Comparison of ENCODE assay signal across 31 mouse cellular contexts in the genomic region with DNA sequence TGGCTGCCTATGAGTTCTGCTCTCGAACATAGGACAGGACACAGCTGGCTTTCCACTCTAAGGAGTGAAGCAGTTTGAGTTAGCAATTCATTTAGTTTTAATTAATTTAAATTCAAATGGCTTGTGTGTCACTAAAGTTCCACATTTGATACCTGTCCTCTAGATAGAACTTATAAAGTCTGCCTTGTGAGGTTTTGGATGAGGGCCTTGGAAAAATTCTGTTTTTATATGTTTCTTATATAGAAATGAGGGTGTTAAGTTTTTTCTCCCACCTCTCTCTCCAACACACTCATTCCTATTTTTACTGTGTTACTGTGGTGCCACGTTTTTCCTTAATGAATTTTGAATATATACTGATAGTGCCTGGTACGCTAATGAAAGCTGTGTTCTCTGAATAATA.
"Had no signal": no experiment of that assay in that cellular context is flagged by ENCODE, and none has a peak within 500 bp of the region (broad histone marks: within the 10 kb centered on the region; RNA-seq: fewer than 3 reads in every experiment).

No protein-coding gene starts in this region.

- H3K9me3 ChIP-seq: limb, embryonic 10.5 days; limb, embryonic 12.5 days; limb, embryonic 13.5 days; limb, embryonic 15.5 days; liver, embryonic 12.5 days; liver, embryonic 13.5 days; liver, embryonic 15.5 days; lung, embryonic 15.5 days; megakaryocyte, embryonic 14.5 days; midbrain, embryonic 10.5 days; midbrain, embryonic 12.5 days; midbrain, embryonic 13.5 days; midbrain, embryonic 15.5 days had no signal

- H3K4me1 ChIP-seq: limb, embryonic 10.5 days; limb, embryonic 12.5 days; limb, embryonic 13.5 days; limb, embryonic 15.5 days; liver, embryonic 12.5 days; liver, embryonic 13.5 days; liver, embryonic 15.5 days; lung, embryonic 15.5 days; megakaryocyte, embryonic 14.5 days; midbrain, embryonic 10.5 days; midbrain, embryonic 12.5 days; midbrain, embryonic 13.5 days; midbrain, embryonic 15.5 days had no signal

- ATAC-seq: liver, embryonic 12.5 days; liver, postnatal 0 days; lung, postnatal 0 days; midbrain, embryonic 13.5 days; midbrain, embryonic 15.5 days; midbrain, embryonic 16.5 days had no signal

- H3K27ac ChIP-seq: limb, embryonic 10.5 days; limb, embryonic 12.5 days; limb, embryonic 13.5 days; limb, embryonic 15.5 days; liver, embryonic 12.5 days; liver, embryonic 13.5 days; liver, embryonic 14.5 days; liver, embryonic 15.5 days; lung, embryonic 15.5 days; macrophage; midbrain, embryonic 10.5 days; midbrain, embryonic 12.5 days; midbrain, embryonic 13.5 days; midbrain, embryonic 15.5 days had no signal

- H3K9ac ChIP-seq: limb, embryonic 12.5 days; limb, embryonic 13.5 days; limb, embryonic 15.5 days; liver, embryonic 12.5 days; liver, embryonic 13.5 days; liver, embryonic 14.5 days; liver, embryonic 15.5 days; liver, postnatal 0 days; lung, embryonic 14.5 days; lung, embryonic 15.5 days; midbrain, embryonic 12.5 days; midbrain, embryonic 13.5 days; midbrain, embryonic 15.5 days had no signal

- H3K36me3 ChIP-seq: limb, embryonic 10.5 days; limb, embryonic 12.5 days; limb, embryonic 13.5 days; limb, embryonic 15.5 days; liver, embryonic 12.5 days; liver, embryonic 13.5 days; liver, embryonic 15.5 days; lung, embryonic 15.5 days; midbrain, embryonic 10.5 days; midbrain, embryonic 12.5 days; midbrain, embryonic 13.5 days; midbrain, embryonic 15.5 days had no signal

- H3K4me2 ChIP-seq: limb, embryonic 12.5 days; limb, embryonic 13.5 days; limb, embryonic 15.5 days; liver, embryonic 11.5 days; liver, embryonic 12.5 days; liver, embryonic 13.5 days; liver, embryonic 15.5 days; lung, embryonic 14.5 days; lung, embryonic 15.5 days; midbrain, embryonic 11.5 days; midbrain, embryonic 12.5 days; midbrain, embryonic 13.5 days; midbrain, embryonic 15.5 days had no signal

- DNase-seq: left cerebral cortex, postnatal 4 days; liver; liver, embryonic 13.5 days; liver, postnatal 0 days; lung, adult 18-20 months; lung, adult 2 months; lung, embryonic 14.5 days; lung, postnatal 10 days; lung, postnatal 14 days; lung, postnatal 36 days; lung, postnatal 4 days; midbrain, embryonic 14.5 days had no signal

- H3K27me3 ChIP-seq: limb, embryonic 12.5 days; limb, embryonic 13.5 days; limb, embryonic 15.5 days; liver, embryonic 12.5 days; liver, embryonic 13.5 days; liver, embryonic 15.5 days; lung, embryonic 15.5 days; megakaryocyte, embryonic 14.5 days; midbrain, embryonic 12.5 days; midbrain, embryonic 13.5 days; midbrain, embryonic 15.5 days had no signal

- H3K4me3 ChIP-seq: limb, embryonic 10.5 days; limb, embryonic 12.5 days; limb, embryonic 13.5 days; limb, embryonic 15.5 days; liver, embryonic 12.5 days; liver, embryonic 13.5 days; liver, embryonic 15.5 days; lung, embryonic 15.5 days; megakaryocyte, embryonic 14.5 days; midbrain, embryonic 10.5 days; midbrain, embryonic 12.5 days; midbrain, embryonic 13.5 days; midbrain, embryonic 15.5 days; myocyte had no signal
